8 mouse cellular contexts compared by ENCODE assay signal in genomic region chr7:43354893-43355835, GRCm38 (mm10). TPM values are rescaled to one million over a fixed set of nuclear protein-coding genes. Genes with fewer than 3 reads are reported as not detected.
DNase-seq lines count a peak whose midpoint lies in the region; ATAC-seq lines count a peak whose summit lies in the region.

No protein-coding gene starts in this region.

- H3K4me2 ChIP-seq in heart, embryonic 13.5 days, result peak overlapping the region; percentile 18
- no peak overlapping the region for H3K4me2 ChIP-seq in stomach, embryonic 14.5 days (replicated peaks; ENCODE audit: low read depth, low read length)

- intact Hi-C loops in heart, postnatal 36 days (cut with DNase I), result no loop called here

- ATAC-seq in heart, embryonic 13.5 days (ENCODE audit: extremely low read depth, insufficient number of reproducible peaks, low FRiP score, low TSS enrichment), result no peak
- peak; percentile 53; the same call in 1 of the 2 replicates for ATAC-seq in stomach, embryonic 14.5 days (ENCODE audit: insufficient number of reproducible peaks, insufficient read depth, low FRiP score, low read depth)

- DNase-seq in heart, postnatal 36 days, result no peak
- DNase-seq in right cerebral cortex, adult 18-20 months, result peak; percentile 7
- DNase-seq in right cerebral cortex, postnatal 4 days, result no peak
- peak; percentile 26 for DNase-seq in layer of hippocampus, adult 9-11 months
- no peak for DNase-seq in adrenal gland, adult (ENCODE audit: inconsistent age in 2 of 2, low spot score in 1 of 2)
- no peak for DNase-seq in natural killer cell, adult 2 months (ENCODE audit: low spot score in 2 of 2)

- H3K4me1 ChIP-seq in heart, embryonic 13.5 days, result 0 out of 2 replicates have a peak, but pooled peaks cover 3% of the 10 kb centered on the region
- H3K4me1 ChIP-seq in stomach, embryonic 14.5 days (ENCODE audit: control insufficient read depth, insufficient read depth, low read length), result no peaks in the 10 kb centered on the region

- H3K9ac ChIP-seq in heart, embryonic 13.5 days, result no peak overlapping the region
- no peak overlapping the region for H3K9ac ChIP-seq in stomach, embryonic 14.5 days (replicated peaks; ENCODE audit: low read depth, low read length)

- no peak overlapping the region for H3K4me3 ChIP-seq in heart, embryonic 13.5 days
- no peak overlapping the region for H3K4me3 ChIP-seq in stomach, embryonic 14.5 days (ENCODE audit: low read depth, low read length)

- H3K9me3 ChIP-seq in heart, embryonic 13.5 days, result no peaks in the 10 kb centered on the region
- H3K9me3 ChIP-seq in stomach, embryonic 14.5 days (ENCODE audit: control insufficient read depth, low read depth, low read length), result no peaks in the 10 kb centered on the region

- WGBS in heart, embryonic 13.5 days, result 6% methylated on average over 12 of the region's 12 CpGs
- WGBS in stomach, embryonic 14.5 days, result 13% methylated on average over 12 of the region's 12 CpGs

- H3K27ac ChIP-seq in heart, embryonic 13.5 days (replicated peaks), result no peak overlapping the region
- no peak overlapping the region for H3K27ac ChIP-seq in stomach, embryonic 14.5 days (ENCODE audit: low read length)

- H3K27me3 ChIP-seq in heart, embryonic 13.5 days (replicated peaks), result no peaks in the 10 kb centered on the region
- H3K27me3 ChIP-seq in stomach, embryonic 14.5 days (ENCODE audit: control insufficient read depth, insufficient read depth, low read length), result no peaks in the 10 kb centered on the region

- no peaks in the 10 kb centered on the region for H3K36me3 ChIP-seq in heart, embryonic 13.5 days
- no peaks in the 10 kb centered on the region for H3K36me3 ChIP-seq in stomach, embryonic 14.5 days (ENCODE audit: control insufficient read depth, insufficient read depth, low read length)

RNA-seq across cellular contexts. Expression of gene Siglecf, which starts 4.0 kb away (rescaled TPM):
- 0.17 TPM in 1 of 2 replicates, not detected in the other for polyA plus RNA-seq in heart, embryonic 13.5 days (2015; fragmentation: Nextera tagmentation; extraction: Ambion mirVana)
- not detected for total RNA-seq in heart, postnatal 36 days (2021)
- polyA plus RNA-seq in stomach, embryonic 14.5 days (2014; fragmentation: Nextera tagmentation; extraction: Ambion mirVana), result 0.25 TPM in 1 of 2 replicates, not detected in the other

RNA-seq across cellular contexts. Expression of gene Zfp715, which starts 42.1 kb away (rescaled TPM):
- polyA plus RNA-seq in heart, embryonic 13.5 days (2015; fragmentation: Nextera tagmentation; extraction: Ambion mirVana), result 8.2 and 8.8 TPM in 2 replicates
- total RNA-seq in heart, postnatal 36 days (2021), result 10 to 100 TPM; 15.0 to 17.2 TPM
- polyA plus RNA-seq in stomach, embryonic 14.5 days (2014; fragmentation: Nextera tagmentation; extraction: Ambion mirVana), result 14.0 and 15.5 TPM in 2 replicates

RNA-seq across cellular contexts. Expression of gene Siglecg, which starts 52.8 kb away (rescaled TPM):
- 0.08 and 0.19 TPM in 2 replicates for polyA plus RNA-seq in heart, embryonic 13.5 days (2015; fragmentation: Nextera tagmentation; extraction: Ambion mirVana)
- under 1 TPM; 0.22 to 0.51 TPM for total RNA-seq in heart, postnatal 36 days (2021)
- 0.15 and 0.19 TPM in 2 replicates for polyA plus RNA-seq in stomach, embryonic 14.5 days (2014; fragmentation: Nextera tagmentation; extraction: Ambion mirVana)

Comparison
In these comparisons a context has a peak if more than half of its experiments do, and no peak if none do; other contexts are left out.
1. DNase-seq: peak in right cerebral cortex, adult 18-20 months (single experiment) and layer of hippocampus, adult 9-11 months (single experiment); none in heart, postnatal 36 days (0 of 2), right cerebral cortex, postnatal 4 days (single experiment), adrenal gland, adult (0 of 2) and natural killer cell, adult 2 months (0 of 2).